Mouse (Mus musculus) G1E (cell line): ENCODE data around the gene Pga5.

ENCODE experiments used
- CTCF ChIP-seq: IDR thresholded peaks from 2 replicates; pipeline ENCODE4 v1.5.1; 2012; ENCODE audit warnings: low read depth, low read length, inconsistent platforms, mixed read lengths
- GATA1 ChIP-seq: IDR thresholded peaks from 2 replicates; pipeline ENCODE4 v1.6.1; 2012; ENCODE audit warnings: borderline replicate concordance, low read length, inconsistent platforms, mixed read lengths
- GATA2 ChIP-seq: IDR thresholded peaks from 2 replicates; pipeline ENCODE4 v1.6.1; 2012; ENCODE audit warnings: low read depth, low read length, inconsistent platforms, borderline replicate concordance
- POLR2AphosphoS5 ChIP-seq: IDR thresholded peaks from 2 replicates; pipeline ENCODE4 v1.6.1; 2012; ENCODE audit warnings: low read depth, low read length, inconsistent platforms; ENCODE audit not compliant: insufficient replicate concordance
- TAL1 ChIP-seq: conservative IDR thresholded peaks from 2 replicates; pipeline ENCODE4 v1.6.1; 2012; ENCODE audit warnings: low read depth, low read length, inconsistent platforms, mixed read lengths

- TF ChIP-seq TAL1 = peak; percentile 83
- TF ChIP-seq CTCF = no peak
- TF ChIP-seq POLR2AphosphoS5 = no peak
- no peak for TF ChIP-seq GATA2
- TF ChIP-seq GATA1 = no peak
These were observed 16.0 kb downstream of the Pga5 start for GRCm38 (mm10) chr19:10661919-10662318.
